Mouse (Mus musculus): ENCODE data around the gene Sobp. TPM values are rescaled to one million over a fixed set of nuclear protein-coding genes. Genes with fewer than 3 reads are reported as not detected.

The Sobp gene
- polyA plus RNA-seq, 1 experiment from 2014 or later = 0.22 TPM

DNA sequence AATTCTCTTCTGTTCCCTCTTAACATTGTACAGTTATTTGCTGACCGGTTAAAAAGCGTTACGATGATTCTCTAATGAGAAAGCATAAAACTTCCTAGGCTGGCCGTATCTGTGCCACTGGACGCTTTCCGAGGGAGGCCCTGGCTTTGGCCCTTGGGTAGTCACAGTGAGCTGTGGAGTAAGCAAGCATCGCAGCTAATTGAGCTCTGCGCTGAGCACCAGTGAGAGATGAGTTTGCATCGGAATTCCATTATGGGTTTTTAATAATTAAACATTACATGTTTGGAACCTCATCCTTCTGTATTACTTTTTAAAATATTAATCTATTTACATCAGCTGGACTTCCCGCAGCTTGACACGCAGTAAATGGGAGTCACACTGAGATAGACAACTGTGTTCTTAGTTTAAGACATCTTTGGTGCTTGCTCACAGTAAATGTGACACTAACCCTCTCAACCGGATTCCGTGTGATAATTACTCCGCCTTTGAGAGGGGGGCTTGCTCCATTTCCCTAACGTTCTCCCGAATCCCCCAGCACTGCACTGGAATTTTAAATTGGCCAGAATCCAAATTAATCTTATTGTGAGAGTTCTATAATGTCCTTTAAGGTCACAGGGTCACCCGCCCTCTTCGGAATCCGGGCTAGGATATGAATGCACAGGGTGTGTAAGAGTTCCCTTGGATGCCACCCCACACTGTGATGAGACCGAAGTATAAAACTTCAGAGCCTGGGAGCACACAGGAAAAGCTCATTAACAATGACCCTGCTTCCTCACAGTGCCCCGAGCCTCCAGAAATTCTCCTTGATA is 137.5 kb downstream of the Sobp start:
- DNase-seq (ENCODE audit: low spot score) = no peak

- DNase-seq (ENCODE audit: low spot score) = no peak
Measured at GRCm38 (mm10) chr10:43035579-43035978, 138.8 kb downstream of the Sobp start.

DNA sequence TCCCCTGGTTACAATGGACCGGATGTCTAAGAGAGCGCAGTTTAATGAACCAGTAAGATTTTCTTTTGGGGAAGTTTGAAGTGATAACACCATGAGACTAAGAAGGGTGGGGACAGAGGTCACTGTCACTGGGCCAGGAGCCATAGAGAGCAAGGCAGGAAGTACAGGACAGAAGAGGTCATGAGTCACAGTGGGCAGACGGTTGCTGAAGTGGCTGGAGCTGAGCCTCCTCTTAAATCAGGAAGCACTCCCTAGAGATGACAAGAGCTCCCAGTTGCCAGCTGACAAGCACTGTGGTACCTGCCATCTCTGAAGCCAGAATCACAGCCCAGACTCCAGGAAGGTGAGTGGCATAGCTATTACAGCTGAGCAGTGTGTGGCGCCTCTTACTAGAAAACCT is 139.5 kb downstream of the Sobp start:
- DNase-seq (ENCODE audit: low spot score) = no peak

- no peak for DNase-seq (ENCODE audit: low spot score)
Measured at GRCm38 (mm10) chr10:43033481-43034248, 140.7 kb downstream of the Sobp start.

GRCm38 (mm10) chr10:43027006-43027405 is 147.3 kb downstream of the Sobp start:
- DNase-seq (ENCODE audit: low spot score) = no peak

DNA sequence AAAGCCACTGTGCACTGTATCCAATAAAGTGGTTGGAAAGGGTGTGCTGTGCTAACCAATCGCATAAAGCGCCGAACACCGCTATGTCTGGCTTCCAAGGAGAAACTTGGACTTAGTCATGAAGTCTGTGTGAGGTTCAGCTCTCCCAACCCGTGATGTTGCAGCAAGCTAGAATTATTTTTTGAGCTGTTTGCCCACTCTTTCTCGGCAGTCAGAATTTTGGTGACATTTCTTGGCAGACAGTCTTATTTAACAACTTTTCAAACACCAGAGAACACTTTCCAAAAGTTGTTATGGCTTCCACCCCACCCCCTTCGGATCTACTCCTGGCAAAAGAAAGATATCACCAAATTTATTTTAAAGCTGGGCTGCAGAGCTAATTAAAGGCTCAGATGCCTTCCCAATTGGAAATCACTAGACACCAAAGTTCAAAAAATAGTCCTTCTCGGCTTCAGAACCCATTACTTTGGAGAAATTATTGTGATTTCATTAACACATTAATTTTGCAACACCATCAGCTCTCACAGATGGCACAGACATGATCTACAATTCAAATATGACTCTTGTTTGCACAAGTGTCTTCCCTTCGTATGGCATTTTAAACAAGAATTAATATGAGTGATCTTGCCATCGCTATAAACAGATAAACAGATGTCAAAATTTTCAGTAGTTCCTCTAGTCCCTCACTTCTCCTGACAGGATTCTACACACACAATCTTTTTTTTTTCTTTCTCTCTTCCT is 150.7 kb downstream of the Sobp start:
- no peak for DNase-seq (ENCODE audit: low spot score)

DNA sequence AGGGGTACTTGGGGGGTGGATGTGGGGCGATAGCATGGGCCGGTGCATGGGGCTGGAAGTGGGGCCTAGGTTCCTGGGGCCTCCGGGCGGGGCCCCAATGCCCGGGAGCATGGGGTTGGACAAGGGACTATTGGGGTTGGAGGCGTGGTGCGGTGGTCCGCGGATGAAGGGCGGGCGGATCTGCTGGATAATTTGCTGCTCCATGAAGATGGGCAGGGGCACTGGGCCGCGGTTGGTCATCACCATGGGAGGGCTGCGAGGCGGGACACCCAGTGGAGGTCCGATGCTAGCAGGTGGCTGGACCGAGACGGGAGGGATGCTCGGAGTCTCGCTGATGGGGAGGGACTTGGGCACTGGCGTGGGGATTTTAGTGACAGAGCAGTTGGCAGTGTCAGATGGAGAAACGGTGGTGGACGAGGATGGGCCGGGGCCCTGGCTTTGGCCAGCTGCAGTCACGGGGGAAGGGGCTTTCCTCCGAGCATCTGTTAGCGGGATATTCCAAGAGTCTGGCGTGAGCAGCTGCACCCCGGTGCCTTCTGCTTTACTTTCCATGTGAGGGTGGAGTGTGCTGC is 152.1 kb downstream of the Sobp start:
- no peak for DNase-seq (ENCODE audit: low spot score)

- no peak for DNase-seq (ENCODE audit: low spot score)
Measured at GRCm38 (mm10) chr10:43021512-43022116, 152.7 kb downstream of the Sobp start.

DNA sequence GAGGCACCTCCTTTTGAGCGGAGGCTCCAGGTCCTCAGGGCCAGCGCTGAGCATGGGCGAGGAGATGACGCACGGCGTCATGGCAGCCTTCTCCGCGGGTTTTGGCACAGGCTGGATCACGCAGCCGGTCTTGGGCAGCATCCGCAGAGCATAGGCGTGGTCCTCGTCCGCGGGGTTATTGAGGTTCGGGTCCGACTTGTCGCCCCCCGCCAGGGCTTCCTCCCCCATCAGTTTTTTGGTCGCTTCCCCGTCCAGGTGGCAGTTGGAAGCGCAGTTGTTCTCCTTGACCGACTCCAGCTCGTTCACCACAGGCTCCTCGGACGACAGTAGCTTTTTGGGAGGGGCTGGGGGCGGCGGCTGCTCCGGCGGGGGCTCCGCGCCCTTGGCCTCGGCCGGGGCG is 153.3 kb downstream of the Sobp start:
- DNase-seq (ENCODE audit: low spot score) = no peak

- DNase-seq (ENCODE audit: low spot score) = no peak
Measured at GRCm38 (mm10) chr10:43014782-43015181, 159.5 kb downstream of the Sobp start.

GRCm38 (mm10) chr10:43014358-43014757 is 160.0 kb downstream of the Sobp start:
- DNase-seq (ENCODE audit: low spot score) = no peak

GRCm38 (mm10) chr10:43008116-43008515 is 166.2 kb downstream of the Sobp start:
- no peak for DNase-seq (ENCODE audit: low spot score)

GRCm38 (mm10) chr10:43006534-43006933 is 167.8 kb downstream of the Sobp start:
- no peak for DNase-seq (ENCODE audit: low spot score)

DNA sequence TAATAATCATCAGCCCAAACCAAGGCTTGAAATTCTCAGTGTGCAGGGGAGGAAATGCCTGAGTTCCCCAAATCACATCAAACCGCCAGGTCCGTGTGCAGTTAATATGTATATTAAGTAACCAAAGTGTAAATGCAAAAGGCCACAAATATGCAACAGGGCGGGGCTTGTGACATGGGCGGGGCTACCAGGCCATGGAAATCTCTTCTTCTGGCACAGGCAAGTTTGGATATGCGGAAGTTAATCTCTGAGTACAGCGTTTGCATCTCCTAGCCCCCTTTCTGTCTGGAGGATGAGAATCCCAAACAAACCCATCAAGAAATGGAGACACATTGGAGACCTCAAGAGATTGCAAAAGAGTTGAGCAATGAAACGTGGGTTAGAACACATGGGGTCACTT is 168.7 kb downstream of the Sobp start:
- no peak for DNase-seq (ENCODE audit: low spot score)

- no peak for DNase-seq (ENCODE audit: low spot score)
Measured at GRCm38 (mm10) chr10:43005031-43005430, 169.3 kb downstream of the Sobp start.

- DNase-seq (ENCODE audit: low spot score) = no peak
Measured at GRCm38 (mm10) chr10:43004174-43004734, 170.1 kb downstream of the Sobp start.

DNA sequence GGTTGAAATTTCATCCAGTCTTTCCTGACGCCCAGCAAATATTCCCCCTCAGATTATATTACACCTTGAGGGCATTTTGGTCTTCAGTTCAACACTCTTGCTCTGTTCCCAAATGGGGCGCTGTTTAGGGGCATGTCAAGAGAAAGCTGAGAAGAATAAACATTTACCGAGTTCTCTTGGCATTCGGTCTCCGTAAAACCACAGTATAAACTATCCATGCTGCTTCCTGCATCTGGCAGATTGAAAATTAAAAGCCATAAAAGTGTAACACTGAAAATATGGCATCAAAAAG is 170.9 kb downstream of the Sobp start:
- no peak for DNase-seq (ENCODE audit: low spot score)

DNA sequence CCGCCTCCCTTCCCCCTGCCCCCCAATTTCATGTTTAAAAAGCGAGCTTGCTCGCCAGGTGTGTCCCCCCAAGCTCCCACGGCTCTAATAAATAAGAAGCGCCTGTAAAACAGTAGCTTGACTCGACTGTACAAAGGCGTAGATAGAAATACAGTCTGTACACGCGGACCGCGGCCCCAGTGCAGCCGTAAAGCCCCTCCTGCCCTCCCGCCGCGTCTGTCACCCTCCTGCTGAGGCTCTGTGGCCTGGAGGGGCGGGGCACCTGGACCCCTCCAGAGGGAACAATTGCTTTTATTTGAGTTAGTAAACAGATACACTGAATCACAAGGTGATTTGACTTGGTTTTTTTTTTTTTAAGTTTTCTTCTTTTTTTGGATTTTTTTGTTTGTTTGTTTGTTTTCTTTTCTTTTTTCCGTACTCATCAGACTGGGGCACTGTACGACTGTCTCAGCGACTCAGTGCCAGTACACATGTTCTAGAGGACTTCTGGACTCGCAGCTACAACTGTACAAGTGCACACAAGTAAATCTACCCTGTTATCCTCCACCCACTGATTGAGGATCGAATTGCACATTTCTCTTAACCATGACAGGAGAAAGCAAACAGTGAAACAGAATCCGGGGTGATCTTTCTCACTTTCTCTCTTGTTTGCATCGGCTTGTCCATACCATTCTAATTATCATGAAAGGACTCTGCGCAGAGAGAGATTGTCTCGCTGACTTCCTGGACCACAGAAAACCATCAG is 171.4 kb downstream of the Sobp start:
- DNase-seq (ENCODE audit: low spot score) = no peak

DNA sequence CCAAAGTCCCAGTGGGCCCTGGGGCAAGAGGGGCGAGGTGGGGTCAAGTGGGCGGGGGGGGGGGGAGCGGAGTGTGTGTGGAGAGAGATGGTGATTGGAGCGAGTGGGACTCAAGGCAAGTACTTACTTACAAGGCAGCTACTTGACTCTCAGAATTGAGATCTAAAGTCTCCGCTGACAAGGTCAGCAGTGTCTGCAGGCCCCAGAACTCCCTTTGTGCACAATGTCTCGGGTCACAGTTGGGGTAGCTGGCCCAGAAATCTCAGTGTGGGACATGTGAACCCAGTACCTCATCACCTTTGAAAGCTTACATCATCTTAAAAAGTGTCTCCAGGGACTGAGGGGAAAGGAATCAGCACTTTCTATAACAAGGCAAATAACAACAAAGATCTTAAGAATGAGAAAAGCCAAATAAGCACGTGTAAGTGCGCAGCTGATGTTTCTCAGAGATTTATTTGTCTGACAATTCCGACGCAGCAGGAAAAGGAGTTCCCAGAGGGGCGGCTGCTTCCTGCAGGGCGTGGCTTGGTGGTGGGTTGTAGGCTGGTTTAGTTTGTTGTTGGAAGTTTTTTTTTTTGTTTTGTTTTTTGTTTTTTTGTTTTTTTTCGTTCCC is 172.2 kb downstream of the Sobp start:
- DNase-seq (ENCODE audit: low spot score) = no peak

DNA sequence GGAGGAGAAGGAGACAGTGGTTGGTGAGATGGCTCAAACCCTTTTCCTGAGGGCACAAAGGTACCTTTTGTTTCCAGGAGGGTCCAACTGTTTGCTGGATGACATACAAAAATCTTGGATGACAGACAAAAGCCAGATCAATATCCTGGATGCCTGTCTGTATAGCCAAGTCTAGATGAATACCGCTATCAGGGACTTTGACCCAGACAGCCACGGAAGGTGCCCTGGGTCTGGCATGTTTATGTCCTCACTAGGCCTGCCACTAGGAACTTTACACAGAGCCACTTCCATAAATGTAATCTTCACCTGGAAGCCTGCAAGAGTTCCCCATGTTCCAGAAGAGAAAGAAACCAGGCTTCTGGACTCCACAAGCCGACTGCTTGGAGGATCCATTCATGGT is 172.9 kb downstream of the Sobp start:
- DNase-seq (ENCODE audit: low spot score) = no peak
